In genomic region chrX:12857881-12858755, GRCm38 (mm10) we compare ENCODE assay signal across 8 mouse cellular contexts.
A peak's percentile ranks its signal among the peaks of the same experiment; 100 is the strongest.
DNase-seq lines count a peak whose midpoint lies in the region; ATAC-seq and TF ChIP-seq lines count a peak whose summit lies in the region.

No protein-coding gene starts in this region.

- H3K9me3 ChIP-seq in embryonic facial prominence, embryonic 10.5 days: no peaks in the 10 kb centered on the region
- H3K9me3 ChIP-seq in heart, embryonic 15.5 days (replicated peaks): no peaks in the 10 kb centered on the region
- H3K9me3 ChIP-seq in neural tube, embryonic 12.5 days: no peaks in the 10 kb centered on the region

- H3K4me1 ChIP-seq in thymus, adult 2 months (replicated peaks; ENCODE audit: control insufficient read depth, insufficient read depth, low read length): no peaks in the 10 kb centered on the region
- peaks cover 19% of the 10 kb centered on the region for H3K4me1 ChIP-seq in embryonic facial prominence, embryonic 10.5 days
- H3K4me1 ChIP-seq in heart, embryonic 15.5 days (replicated peaks): peaks cover 7% of the 10 kb centered on the region; the same call in 1 of the 2 replicates
- H3K4me1 ChIP-seq in lung, adult 2 months (ENCODE audit: control insufficient read depth, insufficient read depth, low read length): no peaks in the 10 kb centered on the region
- no peaks in the 10 kb centered on the region for H3K4me1 ChIP-seq in neural tube, embryonic 12.5 days

- H3K27ac ChIP-seq in thymus, adult 2 months (ENCODE audit: control insufficient read depth, insufficient read depth, low read length): peak overlapping the region; percentile 23; the same call in 1 of the 2 replicates
- peak overlapping the region; percentile 72 for H3K27ac ChIP-seq in embryonic facial prominence, embryonic 10.5 days (replicated peaks)
- peak overlapping the region; percentile 75 for H3K27ac ChIP-seq in heart, embryonic 15.5 days
- H3K27ac ChIP-seq in neural tube, embryonic 12.5 days: peak overlapping the region; percentile 57; the same call in 1 of the 2 replicates

- H3K4me2 ChIP-seq in heart, embryonic 15.5 days: peak overlapping the region; percentile 57
- H3K4me2 ChIP-seq in neural tube, embryonic 12.5 days (replicated peaks): peak overlapping the region; percentile 47

- TF ChIP-seq POLR2A in thymus, adult 2 months (IDR thresholded peaks at IDR 0.05; ENCODE audit: control insufficient read depth, extremely low read depth, insufficient read depth, low read length, poor library complexity): no peak
- TF ChIP-seq POLR2A in lung, adult 2 months (IDR thresholded peaks at IDR 0.05; ENCODE audit: borderline replicate concordance, extremely low read depth, low read depth, low read length): no peak; the same call in 1 of the 2 replicates

- no peaks in the 10 kb centered on the region for H3K36me3 ChIP-seq in thymus, adult 2 months (ENCODE audit: control insufficient read depth, insufficient read depth, low read length)
- no peaks in the 10 kb centered on the region for H3K36me3 ChIP-seq in embryonic facial prominence, embryonic 10.5 days (replicated peaks)
- no peaks in the 10 kb centered on the region for H3K36me3 ChIP-seq in heart, embryonic 15.5 days
- H3K36me3 ChIP-seq in neural tube, embryonic 12.5 days: no peaks in the 10 kb centered on the region

- no peaks in the 10 kb centered on the region for H3K27me3 ChIP-seq in thymus, adult 2 months (ENCODE audit: control insufficient read depth, insufficient read depth, low read length)
- peaks cover 20% of the 10 kb centered on the region; the same call in 1 of the 2 replicates for H3K27me3 ChIP-seq in embryonic facial prominence, embryonic 10.5 days (replicated peaks; ENCODE audit: low read depth, poor library complexity, severe bottlenecking)
- H3K27me3 ChIP-seq in heart, embryonic 15.5 days: no peaks in the 10 kb centered on the region
- H3K27me3 ChIP-seq in neural tube, embryonic 12.5 days (replicated peaks): no peaks in the 10 kb centered on the region

- no peak for DNase-seq in thymus, adult 2 months
- no peak for DNase-seq in thymus, postnatal 10 days (ENCODE audit: low spot score in 2 of 2)
- peak; percentile 41 for DNase-seq in embryonic facial prominence, embryonic 10.5 days (ENCODE audit: low spot score)
- peak; percentile 49 for DNase-seq in kidney, postnatal 14 days
- DNase-seq in lung, adult 2 months: peak; percentile 40
- no peak for DNase-seq in urinary bladder, postnatal 25 days (ENCODE audit: low spot score)

- no peak for TF ChIP-seq CTCF in thymus, adult 2 months (IDR thresholded peaks at IDR 0.05; ENCODE audit: borderline replicate concordance, control insufficient read depth, extremely low read depth, insufficient read depth, low read length, poor library complexity)
- no peak for TF ChIP-seq CTCF in lung, adult 2 months (IDR thresholded peaks at IDR 0.05; ENCODE audit: insufficient read depth, low read length)

- H3K9ac ChIP-seq in heart, embryonic 15.5 days: peak overlapping the region; percentile 25; the same call in 1 of the 2 replicates
- 0 out of 2 replicates have a peak overlapping the region, but pooled peaks have one; percentile 17 for H3K9ac ChIP-seq in neural tube, embryonic 12.5 days

- peak overlapping the region; percentile 18 for H3K4me3 ChIP-seq in thymus, adult 2 months (ENCODE audit: control insufficient read depth, insufficient read depth, low read length)
- H3K4me3 ChIP-seq in embryonic facial prominence, embryonic 10.5 days: peak overlapping the region; percentile 45
- peak overlapping the region; percentile 38 for H3K4me3 ChIP-seq in heart, embryonic 15.5 days
- peak overlapping the region; percentile 31 for H3K4me3 ChIP-seq in lung, adult 2 months (replicated peaks; ENCODE audit: extremely low read depth, low read depth, low read length)
- H3K4me3 ChIP-seq in neural tube, embryonic 12.5 days: peak overlapping the region; percentile 9; the same call in 1 of the 2 replicates

- 29% methylated on average over 17 of the region's 17 CpGs for WGBS in thymus, adult 2 months
- 28% methylated on average over 17 of the region's 17 CpGs for WGBS in embryonic facial prominence, embryonic 10.5 days
- WGBS in heart, embryonic 15.5 days: 20% methylated on average over 17 of the region's 17 CpGs
- 30% methylated on average over 17 of the region's 17 CpGs for WGBS in lung, adult 2 months
- WGBS in neural tube, embryonic 12.5 days: 25% methylated on average over 17 of the region's 17 CpGs

- ATAC-seq in heart, embryonic 15.5 days (replicated peaks; ENCODE audit: insufficient number of reproducible peaks, insufficient read depth, low FRiP score, low read depth): 0 out of 2 replicates have a peak, but pooled peaks have one; percentile 43
- ATAC-seq in neural tube, embryonic 12.5 days (ENCODE audit: low FRiP score, low read depth): peak; percentile 76

Comparison
In these comparisons a context has a peak if more than half of its experiments do, and no peak if none do; other contexts are left out.
1. DNase-seq: peak in embryonic facial prominence, embryonic 10.5 days (single experiment), kidney, postnatal 14 days (single experiment) and lung, adult 2 months (single experiment); none in thymus, adult 2 months (single experiment), thymus, postnatal 10 days (0 of 2) and urinary bladder, postnatal 25 days (single experiment).
2. H3K27ac ChIP-seq: peak in every context shown above with its lines; median percentile 75 in heart, embryonic 15.5 days; 72 in embryonic facial prominence, embryonic 10.5 days; 57 in neural tube, embryonic 12.5 days; 23 in thymus, adult 2 months.
3. Peak in every context shown above with its lines, with median percentiles within 50 percentile points of each other: H3K4me3 ChIP-seq.